Comparison of ENCODE assay signal across 14 mouse cellular contexts in the genomic region with DNA sequence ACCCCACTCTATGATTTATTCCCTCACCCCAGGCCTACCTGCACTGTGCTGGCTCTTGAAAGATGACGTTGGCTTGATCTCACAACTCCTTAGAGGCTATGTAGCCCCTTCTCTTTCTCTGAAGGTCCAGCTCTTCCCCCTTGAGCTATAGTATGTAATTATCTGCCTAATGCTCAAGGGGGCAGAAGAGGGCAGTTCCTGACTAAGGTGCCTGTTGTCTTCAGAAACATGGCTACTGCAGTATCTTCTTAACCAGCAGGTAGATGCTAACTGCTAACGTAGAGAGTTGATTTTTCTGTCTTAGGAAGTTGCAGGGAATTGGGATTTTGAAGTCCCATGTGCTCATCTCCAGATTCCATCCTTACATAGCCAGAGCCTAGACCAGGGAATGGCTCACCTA. TPM values are rescaled to one million over a fixed set of nuclear protein-coding genes. Genes with fewer than 3 reads are reported as not detected.
A peak's percentile ranks its signal among the peaks of the same experiment; 100 is the strongest.
DNase-seq lines count a peak whose midpoint lies in the region; ATAC-seq and TF ChIP-seq lines count a peak whose summit lies in the region.
"Had no signal": no experiment of that assay in that cellular context is flagged by ENCODE, and none has a peak within 500 bp of the region (broad histone marks: within the 10 kb centered on the region; RNA-seq: fewer than 3 reads in every experiment).

No protein-coding gene starts in this region.

- H3K36me3 ChIP-seq in kidney, adult 2 months (ENCODE audit: control insufficient read depth, insufficient read depth, low read length) = no peaks in the 10 kb centered on the region
- no peaks in the 10 kb centered on the region for H3K36me3 ChIP-seq in stomach, postnatal 0 days (ENCODE audit: control insufficient read depth, insufficient read depth, low read length)
- no peaks in the 10 kb centered on the region for H3K36me3 ChIP-seq in midbrain, embryonic 15.5 days (replicated peaks)
- H3K36me3 ChIP-seq: heart, embryonic 13.5 days had no signal

- intact Hi-C loops in heart, postnatal 25 days (cut with DNase I) = no loop called here

- no peak overlapping the region for H3K9ac ChIP-seq in stomach, postnatal 0 days (ENCODE audit: low read length)
- H3K9ac ChIP-seq in midbrain, embryonic 15.5 days = no peak overlapping the region
- H3K9ac ChIP-seq: heart, embryonic 13.5 days had no signal

- DNase-seq in kidney, adult 2 months = peak; percentile 12
- no peak for DNase-seq in kidney, adult 18-20 months
- peak; percentile 18 for DNase-seq in thymus, postnatal 25 days
- no peak for DNase-seq in thymus, postnatal 36 days
- DNase-seq in stomach, postnatal 0 days (ENCODE audit: low spot score) = no peak
- DNase-seq in heart, postnatal 25 days (ENCODE audit: low spot score) = no peak
- DNase-seq: lung, postnatal 14 days; right cerebral cortex, postnatal 14 days had no signal

- TF ChIP-seq EP300 in stomach, postnatal 0 days (optimal IDR thresholded peaks at IDR 0.05) = no peak

- no peaks in the 10 kb centered on the region for H3K27me3 ChIP-seq in kidney, adult 2 months (replicated peaks; ENCODE audit: control insufficient read depth, insufficient read depth, low read length)
- no peaks in the 10 kb centered on the region for H3K27me3 ChIP-seq in stomach, postnatal 0 days (ENCODE audit: control insufficient read depth, insufficient read depth, low read length)
- H3K27me3 ChIP-seq in midbrain, embryonic 15.5 days (replicated peaks) = no peaks in the 10 kb centered on the region
- H3K27me3 ChIP-seq: heart, embryonic 13.5 days had no signal

- H3K4me1 ChIP-seq in kidney, adult 2 months (ENCODE audit: control insufficient read depth, insufficient read depth, low read length) = peaks cover 4% of the 10 kb centered on the region; the same call in 1 of the 2 replicates
- H3K4me1 ChIP-seq in cortical plate, adult 2 months (ENCODE audit: control insufficient read depth, insufficient read depth, low read length) = no peaks in the 10 kb centered on the region
- no peaks in the 10 kb centered on the region; the same call in 1 of the 2 replicates for H3K4me1 ChIP-seq in stomach, postnatal 0 days (replicated peaks; ENCODE audit: control insufficient read depth, insufficient read depth)
- H3K4me1 ChIP-seq in midbrain, embryonic 15.5 days = peaks cover 8% of the 10 kb centered on the region

- TF ChIP-seq CTCF in kidney, adult 2 months (conservative IDR thresholded peaks at IDR 0.05; ENCODE audit: insufficient read depth, insufficient read length, low read depth, low read length) = peak; percentile 36; the same call in 1 of the 2 replicates
- TF ChIP-seq CTCF in cortical plate, adult 2 months (IDR thresholded peaks at IDR 0.05; ENCODE audit: extremely low read depth, insufficient read depth, low read length) = peak; percentile 21; the same call in 1 of the 2 replicates
- TF ChIP-seq CTCF in stomach, postnatal 0 days (IDR thresholded peaks at IDR 0.05; ENCODE audit: low read depth) = peak; percentile 73

- no peak for ATAC-seq in stomach, postnatal 0 days (ENCODE audit: low FRiP score, low TSS enrichment)
- ATAC-seq in midbrain, embryonic 15.5 days (replicated peaks) = no peak

- H3K9me3 ChIP-seq in stomach, postnatal 0 days (ENCODE audit: control insufficient read depth, low read length) = no peaks in the 10 kb centered on the region
- 0 out of 2 replicates have a peak, but pooled peaks cover 2% of the 10 kb centered on the region for H3K9me3 ChIP-seq in midbrain, embryonic 15.5 days

- TF ChIP-seq POLR2A in kidney, adult 2 months (IDR thresholded peaks at IDR 0.05; ENCODE audit: low read depth, low read length) = no peak
- no peak for TF ChIP-seq POLR2A in cortical plate, adult 2 months (IDR thresholded peaks at IDR 0.05; ENCODE audit: extremely low read depth, insufficient read depth, low read length)

- no peak overlapping the region for H3K4me2 ChIP-seq in stomach, postnatal 0 days (replicated peaks; ENCODE audit: low read depth)
- H3K4me2 ChIP-seq in midbrain, embryonic 15.5 days = no peak overlapping the region
- H3K4me2 ChIP-seq: heart, embryonic 13.5 days had no signal

- H3K27ac ChIP-seq in kidney, adult 2 months (ENCODE audit: insufficient read depth, low read depth, low read length) = no peak overlapping the region
- H3K27ac ChIP-seq in cortical plate, adult 2 months (ENCODE audit: insufficient read depth, low read length) = no peak overlapping the region
- H3K27ac ChIP-seq in stomach, postnatal 0 days (replicated peaks) = no peak overlapping the region
- H3K27ac ChIP-seq in midbrain, embryonic 15.5 days = no peak overlapping the region
- H3K27ac ChIP-seq: heart, embryonic 13.5 days had no signal

- WGBS in kidney, adult 2 months = 64% methylated on average over 2 of the region's 2 CpGs
- WGBS in stomach, postnatal 0 days = 64% methylated on average over 2 of the region's 2 CpGs
- 55% methylated on average over 2 of the region's 2 CpGs for WGBS in midbrain, embryonic 15.5 days

- no peak overlapping the region for H3K4me3 ChIP-seq in kidney, adult 2 months (ENCODE audit: insufficient read depth, low read depth, low read length)
- no peak overlapping the region for H3K4me3 ChIP-seq in cortical plate, adult 2 months (ENCODE audit: insufficient read depth, low read length)
- H3K4me3 ChIP-seq in stomach, postnatal 0 days (ENCODE audit: low read depth, low read length) = no peak overlapping the region
- no peak overlapping the region for H3K4me3 ChIP-seq in midbrain, embryonic 15.5 days
- H3K4me3 ChIP-seq: heart, embryonic 13.5 days had no signal

RNA-seq across cellular contexts. Expression of a gene that starts 24.4 kb away (rescaled TPM):
- 4.0 and 6.5 TPM in 2 replicates for polyA plus RNA-seq in kidney, adult 2 months (2012; rRNA removed)
- not detected in 2 replicates for polyA plus RNA-seq in cortical plate, adult 2 months (2012; rRNA removed)
- polyA plus RNA-seq in stomach, postnatal 0 days (2015; fragmentation: Nextera tagmentation; extraction: Ambion mirVana) = 0.17 TPM in 1 of 2 replicates, not detected in the other
- total RNA-seq in heart, postnatal 25 days (2021) = not detected
- polyA plus RNA-seq in midbrain, embryonic 15.5 days (2015; fragmentation: Nextera tagmentation; extraction: Ambion mirVana) = not detected in 2 replicates
- total RNA-seq: left cerebral cortex, adult 8-10 months had no signal
- polyA plus RNA-seq: embryonic facial prominence, embryonic 11.5 days; heart, embryonic 13.5 days; intestine, embryonic 14.5 days had no signal

Comparison
In these comparisons a context has a peak if more than half of its experiments do, and no peak if none do; other contexts are left out.
1. DNase-seq: peak in kidney, adult 2 months (single experiment) and thymus, postnatal 25 days (single experiment); none in kidney, adult 18-20 months (single experiment), thymus, postnatal 36 days (0 of 2), stomach, postnatal 0 days (single experiment) and heart, postnatal 25 days (single experiment).
2. CTCF ChIP-seq: peak in every context shown above with its lines; median percentile 73 in stomach, postnatal 0 days; 36 in kidney, adult 2 months; 21 in cortical plate, adult 2 months.